Mouse (Mus musculus) Muller cell, postnatal 12 days (primary cell): ENCODE results near the gene Sh3bp4.

Experiments used
- DNase-seq: peaks from one replicate; pipeline ENCODE4 v3.0.0-alpha.2; 2015; ENCODE audit errors: inconsistent ontology term

Sh3bp4 gene

DNA sequence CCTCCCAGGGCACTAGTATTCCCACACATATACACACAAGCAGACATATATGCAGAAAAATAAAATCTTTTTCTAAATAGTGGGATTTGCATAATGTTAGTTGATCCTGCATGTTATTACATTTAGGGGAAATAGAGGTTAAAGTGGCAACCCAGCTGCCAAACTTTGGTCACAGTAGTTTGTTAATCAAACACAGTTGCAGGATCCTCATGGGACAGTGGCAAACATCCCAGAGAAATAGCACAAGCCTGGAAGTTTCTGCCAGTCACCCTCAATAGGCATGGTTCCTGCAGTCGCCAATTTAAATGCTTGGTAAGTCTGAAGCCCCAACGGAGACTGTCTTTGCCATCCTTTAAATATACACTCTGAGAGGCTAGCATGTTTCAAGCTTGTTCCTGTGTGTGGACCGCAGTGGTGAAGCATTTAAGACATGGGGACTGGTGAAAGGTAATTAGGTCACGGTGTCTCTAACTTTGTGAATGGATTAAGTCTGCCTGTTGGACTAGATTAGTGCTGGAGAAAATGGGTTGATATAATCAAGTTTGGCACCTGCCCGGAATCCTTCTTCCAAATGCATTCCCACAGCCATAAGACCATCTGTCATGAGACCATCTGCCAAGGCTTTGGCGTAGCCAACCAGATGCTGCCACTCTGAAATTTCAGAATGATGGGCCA lies 114.0 kb downstream of the Sh3bp4 start:
- DNase-seq: peak; percentile 63

DNA sequence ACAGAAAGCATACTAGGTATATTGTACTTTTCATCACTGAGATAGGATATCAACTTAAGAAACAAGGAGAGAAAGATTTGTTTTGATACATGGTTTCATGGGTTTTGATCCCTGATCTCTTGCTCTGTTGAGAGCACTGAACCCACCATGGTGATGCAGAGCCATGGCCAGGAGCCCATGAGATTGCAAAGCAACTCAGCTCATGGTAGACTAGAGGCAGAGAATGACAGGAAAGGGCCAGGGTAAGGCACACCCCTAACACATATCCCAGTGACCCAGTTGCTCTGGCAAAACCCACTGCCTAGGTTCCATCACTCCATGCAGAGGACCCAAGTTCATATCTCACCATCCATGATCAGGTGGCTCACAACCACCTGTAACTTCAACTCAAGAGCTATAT lies 114.6 kb downstream of the Sh3bp4 start:
- no peak for DNase-seq

DNA sequence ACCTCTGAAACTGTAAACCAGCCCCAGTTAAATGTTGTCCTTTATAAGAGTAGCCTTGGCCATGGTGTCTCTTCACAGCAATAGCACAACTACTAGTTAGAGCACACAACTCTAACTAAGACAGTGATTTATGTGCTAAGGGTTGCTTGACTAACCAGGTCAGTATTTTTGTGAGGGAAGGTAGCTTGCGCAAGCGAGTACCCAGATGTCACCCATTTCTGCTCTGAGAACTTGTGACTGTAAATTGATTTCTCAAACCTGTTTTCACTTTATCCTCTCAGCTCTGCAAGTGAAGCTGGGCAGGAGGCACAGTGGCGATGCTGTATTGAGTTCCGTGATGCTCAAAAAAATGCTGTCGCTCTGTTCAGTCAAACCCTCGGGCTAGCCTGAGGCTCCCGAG lies 117.2 kb downstream of the Sh3bp4 start:
- no peak for DNase-seq

DNA sequence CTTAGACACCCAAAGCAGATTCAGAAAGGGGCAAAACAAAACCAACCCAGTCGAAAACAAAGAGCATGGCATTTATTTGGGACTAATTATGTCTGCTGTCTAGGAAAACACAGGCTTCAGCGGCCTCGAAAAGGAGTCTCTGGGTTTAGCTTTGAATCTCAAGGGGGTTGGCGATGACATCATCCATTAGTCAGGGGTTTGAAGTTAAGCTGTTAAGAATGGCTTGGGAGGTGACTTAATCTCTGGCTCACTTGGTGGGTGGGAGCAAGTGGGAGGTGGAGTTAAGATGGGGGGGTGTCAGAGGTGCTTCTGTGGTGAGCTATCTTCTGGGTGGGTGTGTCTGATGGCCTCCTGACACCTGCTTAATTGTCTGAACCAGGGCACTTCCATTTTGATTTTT lies 117.9 kb downstream of the Sh3bp4 start:
- peak; percentile 27 for DNase-seq

DNA sequence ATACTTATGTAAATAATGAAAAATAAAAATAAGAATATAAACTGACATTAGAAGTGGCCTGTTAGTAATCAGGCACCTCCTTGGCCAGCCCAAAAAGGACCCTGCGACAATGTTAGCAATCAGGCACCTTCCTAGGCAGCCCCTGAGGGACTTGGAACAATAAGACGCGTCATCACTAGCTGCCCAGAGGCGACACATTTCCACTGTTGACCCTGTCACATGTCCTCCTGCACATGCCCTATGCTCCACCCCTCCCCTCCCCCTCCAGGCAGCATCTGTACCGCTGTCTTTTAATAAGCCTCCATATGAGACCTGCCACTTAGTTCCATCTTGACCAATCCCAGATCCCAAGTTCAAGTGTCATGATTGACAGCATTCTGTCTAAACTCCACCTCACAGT lies 119.0 kb downstream of the Sh3bp4 start:
- no peak for DNase-seq

DNA sequence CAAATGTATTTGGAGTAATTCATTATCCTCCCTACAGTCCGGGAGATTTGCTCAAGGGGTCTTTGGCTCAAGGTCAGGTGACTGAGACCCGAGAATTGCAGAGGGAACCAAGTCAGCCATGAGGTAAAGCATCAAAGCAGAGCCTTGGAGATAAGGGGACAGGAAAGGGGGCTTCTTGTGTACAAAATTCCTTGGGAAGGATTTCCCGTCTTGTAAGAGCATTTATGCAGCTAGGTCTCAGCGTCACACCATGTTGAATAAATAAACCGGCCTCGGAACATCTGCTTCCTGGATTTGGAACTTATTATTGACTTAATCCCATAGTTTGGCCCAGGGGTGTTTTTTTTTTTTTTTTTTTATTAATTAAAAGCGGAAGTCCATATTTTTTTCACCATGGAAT lies 120.4 kb downstream of the Sh3bp4 start:
- no peak for DNase-seq

DNA sequence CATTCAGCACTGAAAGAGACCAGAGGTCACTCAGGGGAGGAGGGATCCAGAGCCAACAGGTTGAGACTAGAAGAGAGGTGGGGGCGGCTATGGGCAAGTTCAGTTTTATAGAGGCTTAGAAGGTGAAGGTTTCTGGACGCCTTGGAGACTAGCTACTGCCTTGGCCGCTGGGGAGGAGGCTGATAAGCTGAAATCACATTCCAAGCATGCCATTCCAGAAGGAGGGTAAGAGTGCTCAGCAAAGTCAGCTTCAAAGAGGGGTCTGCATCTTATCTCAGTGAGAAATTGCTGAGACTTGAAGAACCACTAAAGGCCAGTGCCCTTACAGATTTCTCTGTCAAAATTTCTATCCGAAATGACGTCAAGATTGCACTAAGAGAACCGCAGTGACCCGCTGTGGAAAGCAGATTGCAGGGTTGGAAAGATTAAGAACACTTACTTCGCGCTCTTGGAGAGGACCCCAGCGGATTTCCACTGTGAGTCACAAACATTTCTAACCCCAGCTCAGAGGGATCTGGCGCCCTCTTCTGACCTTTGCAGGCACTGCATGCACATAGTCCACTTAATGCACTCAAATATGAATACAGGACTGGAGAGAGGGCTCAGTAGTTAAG lies 121.0 kb downstream of the Sh3bp4 start:
- peak; percentile 54 for DNase-seq

DNA sequence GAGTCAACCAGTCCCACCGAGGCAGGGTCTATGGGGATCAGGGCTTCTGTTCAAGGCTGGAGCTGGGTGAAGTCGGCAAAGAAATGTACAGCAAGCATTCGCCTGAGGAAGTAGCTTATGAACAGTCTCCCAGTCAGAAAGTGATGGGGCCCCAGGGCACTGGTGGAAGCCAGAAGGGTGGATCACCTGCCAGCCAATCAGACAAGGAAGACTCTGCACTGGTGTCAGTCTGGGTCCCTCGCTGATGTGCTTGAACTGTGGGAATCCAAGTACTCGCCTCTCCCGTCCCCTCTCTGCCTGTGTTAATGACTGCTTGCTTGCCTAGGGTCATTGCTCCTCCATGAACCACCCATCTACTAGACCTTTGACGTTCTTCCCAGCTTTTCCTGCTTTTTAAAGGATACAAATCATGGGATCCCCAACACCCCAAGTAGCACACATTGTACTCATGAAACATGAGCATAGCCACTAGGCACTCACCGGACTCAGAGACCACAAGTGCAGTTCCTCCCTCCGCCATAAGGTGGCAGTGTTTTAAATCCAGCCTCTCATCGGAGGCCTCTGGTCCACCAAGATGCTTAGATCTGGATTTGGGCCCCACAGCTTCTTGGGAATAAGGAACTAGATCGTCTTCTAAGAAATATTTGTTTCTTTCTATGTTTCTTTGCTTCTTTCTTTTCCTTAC lies 122.5 kb downstream of the Sh3bp4 start:
- DNase-seq: no peak

DNA sequence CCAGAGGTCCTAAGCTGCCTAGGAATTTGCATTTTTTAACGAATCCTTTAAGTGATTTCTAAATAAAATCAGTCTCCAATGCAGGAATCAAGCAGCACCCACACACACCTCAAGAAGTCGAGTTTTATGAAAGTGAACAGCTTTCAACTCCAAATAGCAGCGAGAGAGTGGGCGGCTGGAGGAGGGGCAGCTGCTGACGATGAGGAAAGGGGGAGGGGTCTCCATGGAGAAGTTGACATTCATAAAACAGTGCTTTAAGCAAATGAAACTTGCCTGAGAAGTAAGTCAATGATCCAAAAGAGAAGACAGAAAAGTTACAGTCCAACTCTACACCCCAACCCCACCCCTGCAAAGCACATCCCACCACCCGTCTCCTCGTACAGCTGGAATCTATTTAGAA lies 123.4 kb downstream of the Sh3bp4 start:
- no peak for DNase-seq

DNA sequence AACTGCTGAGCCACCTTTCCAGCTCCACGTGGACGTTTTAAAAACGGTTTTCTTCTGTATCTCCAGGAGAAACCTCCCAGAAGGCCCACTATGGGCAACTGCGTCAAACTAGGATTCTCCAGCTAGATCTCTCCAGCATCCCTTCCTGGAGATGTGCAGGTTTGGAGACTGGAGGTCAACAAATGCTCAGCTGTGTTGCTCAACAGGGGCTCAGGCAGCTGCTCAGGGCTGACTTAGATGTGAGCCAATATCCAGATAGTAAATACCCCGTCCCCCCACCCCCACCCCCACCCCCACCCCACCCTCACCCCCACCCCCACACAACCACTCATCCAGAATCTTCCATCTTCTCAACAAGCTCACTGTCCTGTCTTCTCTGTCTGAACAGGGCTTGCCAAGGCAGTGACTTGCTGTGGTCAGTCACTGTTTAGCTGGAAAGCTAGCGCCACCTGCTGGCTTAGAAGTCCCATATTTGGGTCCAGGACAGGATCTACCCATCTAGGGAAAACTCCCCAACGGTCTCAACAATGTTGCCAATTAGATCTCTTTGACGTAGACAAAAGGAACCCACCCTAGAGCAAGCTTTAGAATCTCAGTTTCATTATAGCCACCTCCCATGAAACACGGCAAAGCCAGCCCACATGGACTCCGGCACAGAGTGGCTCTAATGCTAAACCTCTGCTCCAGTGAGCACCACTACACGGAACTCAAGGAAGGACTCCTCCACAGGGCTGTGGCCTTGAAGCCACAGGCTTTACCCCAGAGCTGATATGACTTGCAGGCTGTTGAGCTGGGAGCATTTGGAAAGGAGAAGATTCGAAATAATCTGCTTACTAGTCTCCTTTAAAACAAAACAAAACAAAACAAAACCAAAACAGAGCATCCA lies 125.9 kb downstream of the Sh3bp4 start:
- DNase-seq: peak; percentile 54
